Mouse (Mus musculus): ENCODE data around the gene Tesk2. TPM values are rescaled to one million over a fixed set of nuclear protein-coding genes. Genes with fewer than 3 reads are reported as not detected.
"Not testable (repeated sequence)": the region's sequence is repeated elsewhere in the genome, so short reads cannot be mapped to it uniquely, and the experiment has no call there.

Gene Tesk2
- total RNA-seq (2021) = 1 to 10 TPM; 4.8 to 5.4 TPM

DNA sequence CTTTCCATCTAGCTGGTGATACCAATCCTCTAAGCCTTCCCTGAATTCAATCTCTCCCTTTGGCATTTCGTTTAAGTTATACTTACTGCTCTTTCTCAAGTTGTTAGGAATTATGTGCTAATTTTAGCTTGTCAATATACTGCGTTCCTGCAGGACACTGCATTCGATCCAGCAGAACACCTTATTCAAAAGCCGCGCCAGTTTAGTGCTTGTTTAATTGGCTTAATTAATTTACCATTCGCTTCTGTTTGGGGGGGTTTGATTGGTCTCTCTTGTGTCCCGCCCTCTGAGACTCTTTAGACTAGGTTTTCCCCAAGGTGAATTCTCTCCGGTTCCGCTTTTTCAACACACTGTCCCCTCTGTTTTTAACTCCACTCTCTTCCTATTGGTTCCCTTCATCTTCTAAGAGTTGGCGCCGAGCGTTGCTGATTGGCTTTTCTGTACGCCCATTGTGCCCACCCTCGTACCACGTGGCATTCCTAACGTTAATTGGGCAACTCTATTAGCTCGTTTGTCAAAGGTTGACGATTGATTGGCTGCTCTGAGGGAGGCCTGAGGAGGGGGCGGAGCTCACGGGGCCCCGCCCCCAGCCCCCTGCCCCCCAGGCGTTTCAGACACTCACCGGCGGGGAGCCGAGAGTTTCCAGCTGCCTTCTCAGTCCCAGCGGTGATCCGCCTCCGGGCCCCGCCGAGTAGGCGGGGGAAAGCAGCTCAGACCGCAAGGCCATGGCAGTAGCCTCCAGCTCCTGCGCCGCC lies at the start of gene Tesk2:
Gene Tesk2, plus strand, starts transcription at position 606 of the 755 bp plus-strand sequence.
- intact Hi-C loops (cut with DNase I) = loop anchor here (10.0 kb wide), 1 partner anchor 274 kb away; the partner anchor contains the start of genes Hectd3 and Urod
- DNase-seq (ENCODE audit: low spot score in 2 of 2) = peak; percentile 87 to 90

DNA sequence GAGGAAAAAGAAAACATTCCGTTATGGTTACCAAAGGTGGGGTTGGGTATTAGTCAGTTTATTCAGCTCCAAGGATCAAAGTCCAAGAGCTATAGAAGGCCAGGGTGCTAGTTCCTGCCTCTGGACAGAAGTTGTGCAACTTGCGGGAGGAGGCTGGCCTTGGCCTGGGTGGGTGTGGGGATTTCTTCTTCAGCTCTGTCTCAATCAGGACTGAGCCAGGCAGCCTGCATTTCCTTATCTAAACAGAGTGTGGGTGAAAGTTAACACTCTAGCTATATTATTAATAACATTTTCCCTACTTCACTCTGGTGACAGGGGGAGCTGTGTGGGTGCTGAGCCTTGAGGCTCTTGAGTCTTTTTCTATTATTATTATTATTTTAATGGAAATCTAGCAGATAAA lies 48.0 kb upstream of the Tesk2 start:
- intact Hi-C loops (cut with DNase I) = no loop called here
- DNase-seq (ENCODE audit: low spot score in 2 of 2) = no peak

DNA sequence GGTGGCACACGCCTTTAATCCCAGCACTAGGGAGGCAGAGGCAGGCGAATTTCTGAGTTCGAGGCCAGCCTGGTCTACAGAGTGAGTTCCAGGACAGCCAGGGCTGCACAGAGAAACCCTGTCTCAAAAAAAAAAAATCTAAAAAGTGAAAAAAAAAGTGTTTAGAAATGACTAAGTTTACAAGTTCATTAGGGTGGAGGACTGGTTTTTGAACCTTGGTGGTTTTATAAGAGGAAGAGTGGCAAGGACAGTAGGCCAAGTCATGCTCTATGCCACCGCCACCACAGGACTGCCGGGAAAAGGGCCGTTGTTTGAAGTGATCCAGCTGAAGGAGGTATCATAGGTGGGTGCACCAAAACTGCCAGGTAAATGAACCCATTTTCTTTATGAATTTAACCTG lies 46.0 kb upstream of the Tesk2 start:
- DNase-seq (ENCODE audit: low spot score in 2 of 2); intact Hi-C loops (cut with DNase I): not testable (repeated sequence)

DNA sequence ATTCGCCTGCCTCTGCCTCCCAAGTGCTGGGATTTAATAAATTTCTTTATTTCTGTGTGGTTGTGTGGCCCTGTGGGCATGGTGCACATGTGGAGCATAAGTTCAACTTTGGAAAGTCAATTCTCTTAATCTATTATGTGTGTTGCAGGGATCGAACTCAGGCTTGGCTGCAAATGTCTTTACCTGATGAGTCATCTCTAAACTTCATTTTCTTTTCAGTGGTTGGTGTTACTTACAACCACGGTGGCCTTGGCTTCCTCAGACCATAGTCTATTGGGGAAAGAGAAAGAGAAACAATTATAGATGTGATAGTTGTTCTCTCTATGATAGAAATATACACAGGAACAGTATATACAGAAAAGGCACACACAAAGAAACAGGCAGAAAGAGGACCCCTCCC lies 44.7 kb upstream of the Tesk2 start:
- intact Hi-C loops (cut with DNase I) = no loop called here
- DNase-seq (ENCODE audit: low spot score in 2 of 2) = no peak

DNA sequence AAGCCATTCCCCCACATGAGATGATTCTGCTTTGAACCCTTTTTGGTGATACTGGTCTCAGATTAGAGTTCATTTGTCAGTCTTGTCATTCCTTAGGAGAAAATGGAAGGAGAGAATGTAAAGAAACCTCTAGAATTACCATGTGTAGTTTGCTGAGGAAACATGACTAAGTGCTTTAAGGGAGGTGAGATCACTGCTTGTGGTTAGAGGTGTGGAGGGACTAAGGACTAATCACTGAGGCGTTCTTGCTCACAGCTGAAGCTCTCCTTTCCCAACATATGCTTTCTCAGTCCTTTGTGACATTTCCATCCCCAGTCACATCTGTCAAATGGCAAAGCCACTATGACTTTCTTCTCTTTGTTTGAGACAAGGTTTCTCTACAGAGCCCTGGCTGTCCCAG lies 42.9 kb upstream of the Tesk2 start:
- intact Hi-C loops (cut with DNase I) = no loop called here
- no peak for DNase-seq (ENCODE audit: low spot score in 2 of 2)

DNA sequence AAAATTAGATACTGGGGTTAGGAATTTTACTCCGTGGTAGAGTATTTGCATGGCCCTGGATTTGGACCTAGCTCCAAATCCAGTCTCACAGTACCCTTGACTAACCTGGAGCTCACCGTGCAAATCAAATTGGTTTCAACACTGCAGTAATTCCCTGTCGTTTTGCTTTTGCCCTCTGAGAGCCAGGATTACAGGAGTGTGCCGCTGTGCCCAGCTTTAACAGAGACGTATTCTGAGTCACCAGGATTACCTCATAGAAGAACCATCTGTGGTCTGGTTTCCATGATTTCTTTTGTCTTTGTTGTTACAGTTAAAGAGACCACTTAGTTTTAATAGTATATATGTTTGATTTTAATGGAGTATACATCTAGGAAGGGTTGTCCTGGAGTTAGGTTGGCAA lies 41.6 kb upstream of the Tesk2 start:
- intact Hi-C loops (cut with DNase I) = no loop called here
- DNase-seq (ENCODE audit: low spot score in 2 of 2) = no peak

DNA sequence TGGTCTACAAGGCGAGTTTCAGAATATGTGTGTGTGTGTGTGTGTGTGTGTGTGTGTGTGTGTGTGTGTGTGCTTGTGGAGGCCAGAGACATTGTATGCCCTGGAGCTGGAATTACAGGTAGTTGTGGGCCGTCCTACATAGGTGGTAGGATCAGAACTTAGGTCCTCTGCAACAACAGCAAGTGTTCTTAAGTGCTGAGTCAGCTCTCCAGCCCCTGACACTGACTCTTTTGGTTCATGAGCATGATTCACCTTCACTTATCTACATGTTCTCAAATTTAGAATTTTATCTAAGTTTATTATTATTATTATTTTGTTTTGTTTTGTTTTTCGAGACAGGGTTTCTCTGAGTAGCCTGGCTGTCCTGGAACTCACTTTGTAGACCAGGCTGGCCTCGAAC lies 40.2 kb upstream of the Tesk2 start:
- DNase-seq (ENCODE audit: low spot score in 2 of 2); intact Hi-C loops (cut with DNase I): not testable (repeated sequence)

DNA sequence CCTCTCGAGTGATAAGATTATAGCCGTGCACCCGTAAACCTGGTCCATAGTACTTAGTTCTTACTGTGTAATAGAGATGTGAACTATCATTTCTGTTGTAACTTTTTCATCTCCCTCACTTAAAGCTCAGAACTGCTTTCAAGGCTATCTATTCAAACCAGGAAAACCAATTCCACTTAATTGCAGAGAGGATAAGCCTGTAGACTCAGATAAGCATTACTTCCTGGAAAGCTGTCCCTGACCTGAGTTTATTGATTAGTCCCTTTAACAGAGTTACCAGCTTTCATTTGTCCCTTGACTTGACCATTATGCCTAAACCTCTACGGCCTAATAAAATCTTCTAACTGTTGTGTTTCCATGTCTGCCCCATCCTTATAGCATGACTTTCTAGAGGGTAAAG lies 36.8 kb upstream of the Tesk2 start:
- intact Hi-C loops (cut with DNase I) = no loop called here
- DNase-seq (ENCODE audit: low spot score in 2 of 2) = no peak

DNA sequence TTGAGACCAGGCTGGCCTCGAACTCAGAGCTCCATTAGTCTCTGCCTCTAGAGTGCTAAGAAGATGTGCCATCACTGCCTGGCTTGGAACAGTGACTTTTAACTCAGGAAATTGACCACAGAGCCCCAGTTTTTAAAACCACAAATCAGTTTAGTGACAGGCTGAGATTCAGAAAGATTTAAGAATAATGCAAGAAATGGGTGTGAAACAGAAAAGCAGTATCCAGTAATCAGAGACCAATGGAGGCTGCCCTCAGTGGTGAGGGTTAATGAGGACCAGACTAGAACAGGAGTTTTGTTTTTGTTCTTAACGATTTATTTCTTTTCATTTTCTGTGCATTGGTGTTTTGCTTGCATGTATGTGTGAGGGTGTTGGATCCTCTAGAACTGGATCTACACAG lies 36.1 kb upstream of the Tesk2 start:
- DNase-seq (ENCODE audit: low spot score in 2 of 2) = no peak
- intact Hi-C loops (cut with DNase I) = no loop called here

DNA sequence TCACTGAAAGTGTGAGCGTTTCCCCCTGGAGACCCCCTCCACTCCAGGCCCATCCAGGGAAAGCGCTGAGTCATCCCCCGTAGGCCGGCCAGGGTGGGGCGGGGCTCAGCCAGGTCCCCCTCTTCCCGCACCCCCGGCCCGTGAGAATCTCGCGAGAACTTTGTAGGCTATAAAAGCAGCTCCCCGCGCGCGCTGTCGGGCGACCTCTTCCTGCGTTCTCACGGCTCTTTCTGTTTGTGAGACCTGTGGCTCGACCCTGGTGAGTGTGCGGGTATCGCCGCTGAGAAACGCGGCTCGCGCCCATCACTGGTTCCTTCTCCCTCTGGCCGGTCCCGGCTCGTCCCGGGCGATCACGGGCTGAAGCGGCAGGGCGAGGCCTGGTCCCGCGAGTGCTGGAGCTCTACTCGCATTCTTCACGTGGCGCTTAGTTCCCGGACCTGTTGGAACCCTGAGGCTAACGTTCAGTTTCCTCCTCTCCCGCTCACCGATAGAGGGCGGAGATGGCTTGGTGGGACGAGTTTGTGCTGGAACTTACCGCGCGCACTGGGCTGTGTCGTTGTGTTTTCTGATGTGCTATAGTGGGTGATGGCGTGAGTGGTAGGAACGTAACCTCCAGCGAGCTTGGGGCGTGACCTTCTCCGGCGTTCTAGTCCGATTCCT lies 35.2 kb upstream of the Tesk2 start, which contains the start of gene Prdx1:
Gene Prdx1, plus strand, starts transcription at position 143 of the 660 bp plus-strand sequence.
- intact Hi-C loops (cut with DNase I) = loop anchor here (2.0 kb wide), 1 partner anchor 35 kb away; the partner anchor contains the start of gene Akr1a1

DNA sequence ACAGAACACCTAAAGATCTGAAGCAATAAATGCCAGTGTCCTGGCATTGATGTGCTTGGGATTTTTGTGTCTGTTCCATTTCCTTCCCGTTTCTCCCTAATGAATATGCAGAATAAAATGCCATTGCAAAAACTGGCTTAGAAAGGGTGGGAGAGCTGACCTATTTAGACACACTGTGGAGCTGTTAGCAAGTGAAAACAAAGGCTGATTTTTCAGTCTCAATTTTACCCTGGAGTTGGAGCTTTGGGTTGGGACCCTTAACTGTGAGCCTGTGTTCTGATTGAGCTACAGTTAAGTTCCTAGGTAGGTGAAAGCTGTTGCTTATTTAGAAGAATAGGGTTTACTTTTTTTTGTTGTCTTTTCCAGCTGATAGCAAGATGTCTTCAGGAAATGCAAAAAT lies 33.7 kb upstream of the Tesk2 start:
- DNase-seq (ENCODE audit: low spot score in 2 of 2) = no peak
- intact Hi-C loops (cut with DNase I) = loop anchor here (2.0 kb wide), 1 partner anchor 36 kb away; the partner anchor contains the start of gene Akr1a1

More for the DNA sequence above, 35.2 kb upstream of the Tesk2 start, which contains the start of gene Prdx1:
- peak; percentile 89 to 90 for DNase-seq (ENCODE audit: low spot score in 2 of 2)

DNA sequence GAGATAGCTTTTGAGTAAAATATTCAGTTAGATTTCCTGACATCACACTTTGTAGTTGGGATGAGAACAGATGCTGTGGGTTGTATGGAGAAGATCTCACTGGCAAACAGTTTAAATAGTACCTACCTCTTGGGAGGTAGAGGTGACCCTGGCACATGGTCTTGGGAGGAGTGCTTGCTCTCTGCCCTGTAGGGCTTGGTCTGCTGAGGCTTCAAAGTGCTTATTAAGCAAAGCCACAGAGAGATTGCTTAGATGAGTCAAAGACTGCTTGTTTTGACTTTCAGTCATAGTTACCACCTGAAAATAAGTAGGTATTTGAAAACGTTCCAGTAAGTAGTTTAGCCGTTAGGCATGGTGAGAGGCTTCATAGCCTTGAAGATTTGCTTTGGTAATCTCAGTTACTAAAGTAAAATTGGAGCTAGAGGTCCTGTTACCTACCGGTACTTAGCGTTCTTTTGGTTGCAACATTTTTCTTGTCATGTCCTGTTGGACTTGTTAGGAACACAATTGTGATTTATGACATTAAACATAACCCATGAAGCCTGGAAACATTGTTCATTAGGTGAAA lies 31.4 kb upstream of the Tesk2 start:
- no peak for DNase-seq (ENCODE audit: low spot score in 2 of 2)
- intact Hi-C loops (cut with DNase I) = no loop called here

DNA sequence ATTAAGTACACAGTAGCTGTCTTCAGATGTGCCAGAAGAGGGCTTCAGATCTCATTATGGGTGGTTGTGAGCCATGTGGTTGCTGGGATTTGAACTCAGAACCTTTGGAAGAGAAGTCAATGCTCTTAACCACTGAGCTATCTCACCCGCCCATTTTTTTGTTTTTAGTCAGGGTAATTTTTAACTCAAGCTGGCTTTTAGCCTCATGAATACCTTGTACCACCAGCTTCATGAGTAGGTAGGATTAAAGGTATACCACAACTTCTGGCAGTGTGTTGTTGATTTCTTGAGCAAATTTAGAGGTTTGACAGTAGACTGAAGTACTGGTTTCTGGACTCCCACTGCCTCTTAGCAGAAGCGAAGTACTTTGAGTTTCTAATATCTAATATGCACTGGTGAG lies 28.6 kb upstream of the Tesk2 start:
- intact Hi-C loops (cut with DNase I) = no loop called here
- no peak for DNase-seq (ENCODE audit: low spot score in 2 of 2)

DNA sequence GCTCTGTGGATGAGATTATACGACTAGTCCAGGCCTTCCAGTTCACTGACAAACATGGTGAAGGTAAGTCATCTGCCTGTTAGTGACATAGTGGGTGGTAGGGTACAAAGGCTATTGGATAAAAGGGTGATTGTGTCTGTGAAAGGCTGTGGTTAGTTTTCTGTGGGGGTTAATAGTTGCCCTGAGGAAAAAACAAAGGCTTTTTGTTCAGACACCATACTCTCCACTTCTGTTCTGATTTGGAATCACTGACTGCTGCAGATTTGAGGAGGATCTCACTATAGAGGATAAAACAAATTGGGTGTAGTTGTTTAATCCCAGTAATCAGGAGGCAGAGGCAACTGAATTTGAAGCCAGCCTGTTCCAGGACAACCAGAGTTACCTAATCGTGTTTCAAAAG lies 27.0 kb upstream of the Tesk2 start:
- DNase-seq (ENCODE audit: low spot score in 2 of 2) = no peak
- intact Hi-C loops (cut with DNase I) = no loop called here

DNA sequence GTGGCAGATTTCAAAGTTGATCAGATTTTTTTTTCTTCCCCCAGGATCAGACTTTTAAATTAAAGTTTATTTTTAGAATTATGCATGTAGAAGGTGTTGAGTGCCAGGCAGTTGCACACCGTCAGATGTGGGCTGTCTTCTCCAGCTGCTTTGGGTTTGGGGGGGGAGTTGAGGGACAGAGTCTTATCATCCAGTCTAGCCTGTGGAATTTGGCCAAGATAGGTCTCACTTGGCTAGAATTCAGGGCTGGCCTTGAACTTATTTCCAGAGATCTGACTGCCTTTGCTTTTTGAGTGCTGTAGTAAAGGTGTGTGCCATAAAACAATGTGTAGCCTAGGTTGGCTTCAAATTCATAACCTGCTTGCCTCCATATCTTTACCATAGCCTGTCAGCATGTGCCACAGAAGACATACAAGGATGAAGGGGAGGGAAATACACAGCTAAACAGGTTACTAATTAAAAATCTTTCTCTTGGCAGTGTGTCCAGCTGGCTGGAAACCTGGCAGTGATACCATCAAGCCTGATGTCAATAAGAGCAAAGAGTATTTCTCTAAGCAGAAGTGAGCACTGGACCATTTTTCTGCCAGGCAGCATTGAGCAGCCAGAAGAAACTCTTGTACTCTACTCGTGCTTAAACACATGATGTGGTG lies 21.9 kb upstream of the Tesk2 start:
- DNase-seq (ENCODE audit: low spot score in 2 of 2) = no peak
- intact Hi-C loops (cut with DNase I) = no loop called here

DNA sequence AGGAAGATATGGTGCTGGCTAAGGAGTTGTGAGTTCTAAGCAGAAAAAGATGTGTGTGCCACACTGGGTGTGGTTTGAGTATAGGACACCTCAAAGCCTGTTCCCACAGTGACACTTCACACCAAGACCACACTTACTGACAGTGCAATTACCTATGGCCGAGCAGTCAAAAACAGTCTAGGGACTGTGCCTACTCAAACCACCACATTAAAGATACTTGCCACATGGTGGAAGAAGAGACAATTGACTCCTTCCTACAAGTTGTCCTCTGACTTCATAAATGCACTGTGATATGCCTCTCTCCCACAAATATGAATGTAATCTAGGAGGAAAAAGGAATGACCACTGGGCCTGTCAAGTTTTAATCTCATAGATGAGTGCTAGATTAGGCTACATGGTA lies 19.8 kb upstream of the Tesk2 start:
- intact Hi-C loops (cut with DNase I) = no loop called here
- no peak for DNase-seq (ENCODE audit: low spot score in 2 of 2)

DNA sequence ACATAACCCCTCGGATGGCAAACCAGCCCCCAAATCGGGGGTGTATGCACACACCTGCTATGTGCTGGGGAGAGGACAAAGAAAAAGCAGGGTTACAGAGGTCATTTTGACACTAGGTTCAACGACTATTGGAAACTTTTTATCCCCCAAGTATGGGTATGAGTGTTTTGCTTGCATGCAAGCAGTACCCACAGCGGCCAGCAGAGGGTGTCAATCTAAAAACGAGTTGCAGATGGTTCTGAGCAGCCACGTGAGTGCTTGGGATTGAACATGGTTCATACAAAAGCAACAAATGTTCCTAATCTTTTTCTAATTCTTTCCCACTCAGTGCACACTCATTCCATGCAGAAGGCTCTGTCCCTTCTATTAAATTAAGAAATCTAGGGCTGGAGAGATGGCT lies 16.9 kb upstream of the Tesk2 start:
- DNase-seq (ENCODE audit: low spot score in 2 of 2) = peak in 1 of 2 experiments; percentile 34
- intact Hi-C loops (cut with DNase I) = no loop called here

DNA sequence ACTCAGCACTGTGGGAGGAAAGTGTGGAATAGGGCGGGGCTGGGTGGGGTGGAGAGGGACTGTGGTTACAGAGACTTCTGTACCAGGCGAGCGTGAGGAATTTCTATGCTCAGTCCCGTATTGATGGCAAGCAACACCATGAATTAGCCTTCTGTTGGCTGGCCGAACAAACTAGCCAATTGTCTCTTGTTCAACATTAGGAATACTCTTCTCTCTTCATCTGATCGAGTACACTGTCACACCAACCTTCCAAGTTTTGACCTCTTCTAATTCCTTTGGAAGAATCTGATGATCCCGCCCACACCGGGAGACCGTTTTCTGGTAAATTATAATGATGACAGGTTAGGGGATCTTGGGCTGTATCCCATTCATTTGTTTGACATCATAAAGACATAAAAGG lies 13.1 kb upstream of the Tesk2 start:
- DNase-seq (ENCODE audit: low spot score in 2 of 2) = peak in 1 of 2 experiments; percentile 18
- intact Hi-C loops (cut with DNase I) = loop anchor here (5.0 kb wide), 1 partner anchor 65 kb away; no protein-coding TSS in a partner anchor

DNA sequence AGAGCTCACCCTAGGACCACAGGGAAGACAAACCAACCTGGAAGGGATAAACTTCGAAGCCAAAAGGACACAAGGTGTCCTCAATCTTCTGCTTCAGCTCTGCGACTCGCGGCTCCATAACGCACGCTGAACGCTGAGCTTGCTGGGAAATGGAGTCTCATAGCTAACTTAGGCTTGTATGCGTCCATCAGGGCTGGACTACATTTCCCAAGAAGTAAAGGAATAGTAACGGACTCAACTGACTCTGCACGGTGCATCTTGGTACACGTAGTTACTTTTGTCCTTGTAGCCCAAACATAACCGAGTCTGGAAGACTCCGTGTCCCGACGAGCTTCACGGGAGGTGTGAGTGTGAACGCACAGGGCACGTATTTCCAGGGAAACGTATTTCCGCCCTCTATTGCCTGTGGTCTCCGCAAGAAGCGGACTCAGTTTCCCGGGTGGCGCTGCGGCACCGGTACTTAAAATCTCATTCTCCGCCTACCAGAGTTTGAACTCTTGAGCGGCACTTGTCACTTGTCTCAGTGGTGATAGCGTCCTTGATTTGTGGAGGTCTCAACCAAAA lies 12.5 kb upstream of the Tesk2 start, which contains the start of the genes Mmachc and Ccdc163:
Gene Mmachc, minus strand, starts transcription at position 206 of the 564 bp plus-strand sequence.
Gene Ccdc163, plus strand, starts transcription at position 309 of the 564 bp plus-strand sequence.
- intact Hi-C loops (cut with DNase I) = loop anchor here (5.0 kb wide), 1 partner anchor 66 kb away; no protein-coding TSS in a partner anchor
- DNase-seq (ENCODE audit: low spot score in 2 of 2) = peak; percentile 91 to 92
